Mouse (Mus musculus): ENCODE measurements around the gene Dyrk3.

DNA sequence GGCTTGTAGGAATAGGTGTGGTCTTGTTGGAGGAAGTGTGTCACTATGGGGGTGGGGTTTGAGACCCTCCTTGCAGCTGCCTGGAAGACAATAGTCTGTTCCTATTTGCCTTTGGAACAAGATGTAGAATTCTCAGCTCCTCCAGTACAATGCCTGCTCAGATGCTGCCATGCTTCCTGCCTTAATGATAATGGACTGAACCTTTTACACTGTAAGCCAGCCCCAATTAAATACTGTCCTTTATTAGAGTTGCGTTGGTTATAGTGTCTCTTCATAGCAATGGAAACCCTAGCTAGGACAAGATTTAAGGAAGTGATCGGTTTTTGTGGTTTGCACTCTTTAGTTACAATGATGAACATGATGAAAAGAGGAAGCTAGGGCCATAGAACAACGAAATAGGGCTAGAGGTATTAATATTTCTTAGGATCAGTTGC, 8.1 kb upstream of the Dyrk3 start:
- TF ChIP-seq CTCF (IDR thresholded peaks at IDR 0.05; ENCODE audit: borderline replicate concordance, insufficient read depth, low read length) (no peak), POLR2A (IDR thresholded peaks at IDR 0.05; ENCODE audit: low read depth, low read length) (no peak)
